Mouse (Mus musculus) cerebellum, postnatal 14 days (tissue): ENCODE results near the gene Cep295.
A peak's percentile ranks its signal among the peaks of the same experiment; 100 is the strongest.
"Not testable (repeated sequence)": the region's sequence is repeated elsewhere in the genome, so short reads cannot be mapped to it uniquely, and the experiment has no call there.

ENCODE experiments used
- DNase-seq, 2 experiments: peaks; one replicate each; pipeline ENCODE4 v3.0.0; 2021; ENCODE audit warnings: mixed read lengths in 2 of 2

The Cep295 gene

DNA sequence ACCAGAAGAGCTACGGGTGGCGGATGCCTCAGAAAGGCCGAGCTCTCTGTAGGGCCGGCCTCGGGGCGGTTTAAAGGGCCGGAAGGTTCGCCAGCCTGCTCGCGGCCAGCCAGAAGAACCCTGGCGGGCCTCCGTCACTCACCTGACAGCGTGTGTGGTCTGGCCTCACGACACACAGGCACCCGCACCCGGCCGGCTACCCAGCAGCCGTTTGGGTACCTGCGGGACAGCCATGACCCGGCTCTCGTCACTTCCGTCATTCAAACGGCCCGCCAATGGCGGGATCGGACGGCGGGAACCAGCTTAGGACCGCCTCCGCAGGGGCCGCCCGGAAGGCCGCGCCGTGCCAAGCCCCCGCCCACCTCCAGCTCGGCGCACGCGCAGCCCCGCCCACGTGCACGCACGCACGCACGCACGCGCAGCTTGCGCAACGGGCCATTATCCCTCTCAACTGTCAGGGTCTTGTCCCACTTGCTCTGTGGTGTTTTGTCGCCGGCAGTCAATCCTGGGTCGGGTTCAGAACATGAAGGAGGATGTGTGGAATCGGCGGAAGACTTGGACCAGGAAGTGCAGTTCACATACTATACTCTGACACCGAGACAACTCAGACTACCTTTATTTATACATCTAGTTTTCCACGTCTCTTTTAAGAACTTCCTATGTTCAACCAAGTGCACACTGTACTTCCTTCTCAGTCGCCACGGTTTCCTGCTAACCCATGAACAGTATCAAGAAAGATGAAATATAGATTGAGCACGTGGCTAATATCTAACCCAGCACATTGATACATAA is at the start of gene Cep295:
TSS of gene Cep295 (minus strand) at position 305 of the 792 bp plus-strand sequence.
- peak; percentile 99 for DNase-seq

DNA sequence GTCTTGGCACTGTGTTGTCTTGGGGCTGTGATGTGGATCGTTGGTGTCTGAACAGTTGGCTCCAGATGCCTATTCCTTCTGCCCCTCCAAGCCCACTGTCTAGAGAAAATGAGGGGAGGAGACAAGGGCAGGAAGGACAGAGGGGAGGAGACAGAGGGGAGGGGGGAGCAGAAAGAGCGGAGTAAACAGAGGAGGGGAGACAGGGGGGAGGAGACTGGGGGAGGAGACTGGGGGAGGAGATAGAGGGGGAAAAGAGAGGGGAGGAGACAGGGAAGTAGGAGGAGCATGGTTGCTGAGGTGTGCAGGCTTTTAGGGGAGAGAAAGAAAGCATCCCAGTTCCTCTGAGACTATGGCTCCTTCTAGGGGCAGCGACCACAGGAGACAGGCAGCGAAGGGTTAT is 40.0 kb upstream of the Cep295 start:
- DNase-seq = no peak

DNA sequence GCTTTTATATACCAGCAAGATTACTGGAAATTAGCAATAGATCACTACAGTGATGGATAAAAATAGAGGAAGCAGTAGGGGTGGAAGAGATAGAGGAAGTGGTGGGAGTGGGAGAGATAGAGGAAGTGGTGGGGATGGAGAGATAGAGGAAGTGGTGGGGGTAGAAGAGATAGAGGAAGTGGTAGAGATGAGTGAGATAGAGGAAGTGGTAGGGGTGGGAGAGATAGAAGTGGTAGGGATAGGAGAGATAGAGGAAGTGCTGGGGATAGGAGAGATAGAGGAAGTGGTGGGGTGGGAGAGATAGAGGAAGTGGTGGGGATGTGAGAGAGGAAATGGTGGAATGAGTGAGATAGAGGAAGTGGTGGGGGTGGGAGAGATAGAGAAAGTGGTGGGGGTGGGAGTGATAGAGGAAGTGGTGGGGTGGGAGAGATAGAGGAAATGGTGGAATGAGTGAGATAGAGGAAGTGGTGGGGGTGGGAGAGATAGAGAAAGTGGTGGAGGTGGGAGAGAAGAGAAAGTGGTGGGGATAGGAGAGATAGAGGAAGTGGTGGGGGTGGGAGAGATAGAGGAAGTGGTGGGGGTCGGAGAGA is 37.9 kb upstream of the Cep295 start:
- no peak for DNase-seq

DNA sequence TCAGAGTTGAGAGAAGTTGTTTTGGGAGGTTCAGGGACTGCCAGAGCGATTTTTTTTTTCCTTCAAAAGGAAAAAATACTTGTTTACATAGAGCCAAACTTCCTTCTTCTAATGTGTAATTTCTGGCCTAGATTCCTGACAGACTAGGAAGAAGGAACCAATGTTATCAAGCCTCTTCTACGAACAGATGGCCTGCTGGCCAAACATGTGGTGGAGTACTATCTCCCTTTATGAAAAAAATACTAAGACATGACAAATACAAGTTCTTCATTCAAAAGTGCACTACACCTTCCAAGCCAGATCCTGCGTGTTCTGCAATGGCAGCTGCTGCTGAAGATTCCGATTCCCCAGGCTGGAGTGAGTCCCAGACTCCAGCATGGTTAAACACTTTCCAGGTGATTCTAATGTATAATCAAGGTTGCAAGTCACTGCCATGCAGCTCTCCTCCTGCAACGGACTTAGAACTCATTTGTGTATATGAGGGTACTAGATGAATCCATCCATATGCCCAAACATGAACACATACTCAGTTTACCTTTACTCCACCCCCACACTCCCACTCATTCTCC is 29.6 kb upstream of the Cep295 start:
- DNase-seq = no peak

DNA sequence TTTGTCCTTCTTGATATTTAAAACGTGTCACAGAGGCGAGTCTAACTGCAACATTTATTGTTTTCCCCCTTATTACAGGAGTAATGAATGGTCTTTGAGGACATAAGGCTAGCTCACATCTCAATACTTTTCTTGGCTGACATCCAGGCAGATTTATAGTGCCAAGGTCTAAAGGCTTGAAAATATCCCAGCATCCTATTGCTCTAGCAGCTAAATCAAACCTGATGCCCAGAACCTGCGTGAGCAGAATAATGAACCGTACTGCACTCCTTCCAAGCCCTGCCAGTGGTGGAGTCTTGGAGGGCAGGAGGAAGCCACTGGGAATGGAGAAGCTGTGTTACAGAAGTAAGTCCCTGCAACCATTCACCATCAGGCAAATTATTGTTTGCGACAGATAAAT is 26.7 kb upstream of the Cep295 start:
- DNase-seq = peak; percentile 15 to 41

DNA sequence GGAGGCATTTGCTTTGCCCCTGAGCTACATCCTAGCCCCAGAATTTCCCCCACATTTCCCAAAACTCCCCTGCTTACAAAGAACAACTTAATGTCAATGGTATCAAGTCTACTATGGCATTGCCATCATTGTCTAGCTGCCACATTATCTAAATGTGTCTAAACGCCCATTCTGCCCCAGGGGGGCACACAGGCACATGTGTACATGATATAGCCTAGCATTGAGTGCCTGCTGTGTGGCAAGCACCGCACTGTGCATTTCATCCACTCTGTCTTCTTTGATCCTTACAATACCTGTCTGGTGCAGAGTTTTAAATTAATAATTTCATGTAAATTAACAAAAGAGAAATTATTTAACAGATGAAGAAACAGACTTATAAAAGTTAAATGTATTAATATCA is 8.7 kb upstream of the Cep295 start:
- no peak for DNase-seq

DNA sequence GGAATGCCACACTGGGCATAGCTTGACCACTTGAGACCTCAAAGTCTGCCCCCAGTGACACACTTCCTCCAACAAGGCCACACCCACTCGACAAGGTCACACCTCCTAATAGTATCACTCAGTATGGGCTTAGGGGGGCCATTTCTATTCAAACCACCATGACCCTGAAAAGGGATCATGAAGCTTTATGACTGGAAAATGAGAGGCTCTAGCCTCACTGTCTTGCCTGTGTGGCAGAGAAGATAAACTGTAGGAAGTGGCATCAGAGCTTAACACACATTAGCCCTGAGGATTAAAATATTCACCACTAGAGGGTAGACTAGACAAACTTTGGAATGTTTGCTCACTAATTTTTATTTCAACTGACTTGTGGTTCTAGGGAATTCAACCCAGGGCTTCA is 8.3 kb upstream of the Cep295 start:
- peak in 1 of 2 experiments; percentile 17 for DNase-seq

DNA sequence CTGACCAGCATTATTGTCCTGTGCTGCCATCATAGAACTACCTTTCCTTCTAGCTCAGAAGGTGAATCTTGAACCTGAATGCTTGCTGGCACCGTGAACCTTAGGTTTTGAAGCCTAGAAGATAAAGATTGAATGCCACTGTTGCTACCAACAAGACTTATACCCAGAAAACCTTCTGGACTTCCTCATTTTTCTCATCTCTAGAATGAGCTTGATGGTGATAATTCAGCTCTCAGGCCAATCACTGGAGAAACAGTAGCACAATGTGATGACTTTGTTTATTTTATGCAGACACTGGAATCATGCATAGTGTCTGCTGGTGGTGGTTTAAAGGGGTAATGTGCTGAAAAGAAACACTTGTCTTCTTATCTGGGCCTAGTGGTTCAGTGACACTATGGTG is 7.3 kb upstream of the Cep295 start:
- DNase-seq = no peak

DNA sequence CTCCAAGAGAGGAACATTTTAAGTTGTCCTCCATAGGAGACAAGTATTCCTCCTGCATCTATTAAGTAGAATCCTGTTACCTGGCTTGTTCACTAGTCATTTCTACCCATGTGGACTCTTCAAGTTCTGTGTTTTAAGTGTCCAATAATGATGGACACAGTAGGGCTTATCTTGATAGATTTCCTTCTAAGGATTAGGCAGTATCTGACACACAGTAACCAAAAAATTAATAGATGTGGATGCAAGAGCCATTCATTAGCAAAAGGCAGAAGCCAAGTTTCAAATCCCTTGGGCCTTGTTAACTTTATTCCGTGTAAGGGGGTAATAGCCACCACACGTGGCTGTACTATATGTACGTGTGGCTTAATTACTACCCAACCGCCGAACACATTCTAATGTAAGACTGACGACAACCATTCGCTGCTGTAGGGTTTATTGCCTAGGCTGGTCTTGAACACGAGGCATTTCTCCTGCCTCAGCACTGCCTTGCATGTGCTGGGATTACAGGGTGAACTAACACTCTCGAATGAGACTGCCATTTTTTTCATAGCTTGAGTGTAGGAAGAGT is 588 bp downstream of the Cep295 start:
- DNase-seq = no peak

DNA sequence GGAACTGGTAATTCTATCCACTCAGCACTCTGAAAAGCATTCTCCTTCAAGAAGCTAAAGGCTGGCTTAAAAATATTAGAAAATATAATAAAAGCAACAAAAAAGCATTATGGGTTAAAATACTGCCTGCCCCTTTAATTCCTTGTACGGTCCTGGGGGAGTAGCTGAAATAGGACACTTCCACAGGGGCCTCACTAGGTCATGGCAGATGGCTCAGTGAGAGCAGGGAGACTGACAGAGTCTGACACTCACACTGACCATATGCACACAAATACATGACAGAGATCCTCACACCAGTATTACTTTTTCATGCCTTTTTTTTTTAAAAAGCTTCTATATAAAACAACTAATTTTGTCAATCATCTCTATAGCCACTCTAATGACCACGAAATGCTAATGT is 7.7 kb downstream of the Cep295 start:
- no peak for DNase-seq

DNA sequence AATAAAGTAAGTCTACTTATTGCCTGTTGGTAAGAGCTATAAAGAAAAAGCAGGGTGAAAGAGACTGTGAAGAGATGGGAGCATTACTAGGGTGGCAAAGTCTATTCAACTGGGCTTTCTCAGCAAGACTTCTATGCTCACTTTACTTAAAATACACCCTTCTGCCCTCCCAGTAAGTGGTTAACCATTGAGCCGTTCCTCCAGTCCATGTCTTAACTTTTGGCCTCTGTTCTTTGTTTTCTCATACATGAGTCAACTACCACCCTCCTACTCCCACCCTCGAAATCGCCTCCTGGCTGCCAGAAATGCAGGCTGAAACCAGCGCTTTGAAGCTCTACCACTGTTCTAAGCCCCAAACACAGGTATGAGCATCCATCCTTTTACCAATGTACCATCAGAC is 19.8 kb downstream of the Cep295 start:
- DNase-seq = no peak

DNA sequence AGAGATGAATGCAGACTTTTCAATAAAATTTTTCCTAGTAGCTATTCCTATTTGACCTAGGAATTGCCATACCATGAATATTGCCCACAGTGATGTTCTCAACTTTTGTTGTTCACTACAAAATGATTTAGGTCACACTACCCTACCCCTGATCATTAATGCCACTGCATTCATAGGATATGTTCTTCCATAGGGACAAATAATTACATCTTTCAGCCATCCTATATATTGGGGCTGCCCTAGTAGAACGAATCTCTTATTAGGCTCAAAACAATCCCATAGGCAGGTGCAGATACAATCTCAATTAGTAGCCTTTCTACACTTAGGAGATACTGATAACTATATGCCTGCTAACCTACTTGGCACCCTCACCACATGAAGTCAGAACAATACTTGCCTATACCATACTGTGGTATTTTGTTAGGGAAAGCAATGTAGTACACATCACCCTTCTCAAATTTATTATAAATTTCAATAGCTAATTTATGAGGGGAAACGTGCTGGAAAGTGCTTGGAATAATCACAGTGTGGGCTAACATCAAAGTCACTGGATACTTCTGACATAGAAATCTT is 39.3 kb downstream of the Cep295 start:
- no peak for DNase-seq

DNA sequence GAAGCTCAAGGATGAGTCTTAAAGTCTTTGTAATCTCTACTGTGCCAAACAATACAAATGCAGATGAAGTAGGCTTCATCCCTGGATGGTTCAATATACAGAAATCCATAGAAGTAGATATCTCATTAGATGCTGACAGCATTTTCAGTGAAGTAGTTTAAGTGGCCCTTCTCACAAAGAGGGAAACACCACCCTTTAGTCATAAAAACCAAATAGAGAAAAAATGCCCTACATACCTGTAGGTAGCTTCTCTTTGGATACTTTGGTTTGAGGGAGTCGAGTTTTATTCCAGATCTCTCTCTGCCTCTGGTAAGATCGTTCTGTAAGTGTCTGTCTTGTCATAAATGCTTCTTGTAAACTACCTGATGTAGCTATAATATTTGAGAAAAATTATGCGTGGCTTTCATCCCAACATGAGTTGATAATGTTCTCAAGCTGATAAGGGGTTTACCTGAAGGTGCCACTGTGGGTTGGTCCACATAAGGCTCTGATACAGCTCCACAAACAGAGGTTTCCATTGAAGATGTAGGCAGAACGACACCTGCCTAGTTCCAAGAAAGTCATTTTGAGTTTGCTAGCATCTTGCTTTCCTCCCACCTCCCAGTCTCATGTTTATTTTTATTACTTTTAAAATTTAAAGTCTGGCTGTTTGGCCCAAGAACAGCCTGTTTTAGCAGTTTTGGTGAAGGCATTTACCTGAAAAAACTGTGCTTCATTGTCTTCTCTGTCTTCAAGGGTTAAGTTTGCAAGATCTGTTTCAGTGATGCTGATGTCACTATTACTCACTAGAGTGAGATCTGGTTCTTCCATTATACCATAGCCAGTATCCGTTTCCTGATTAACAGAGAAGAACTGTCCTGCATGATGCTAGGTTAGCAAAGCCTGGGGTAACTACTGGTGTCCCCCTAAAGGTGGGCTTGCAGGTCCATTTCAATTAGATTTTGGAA is 40.1 kb downstream of the Cep295 start:
- DNase-seq = no peak

DNA sequence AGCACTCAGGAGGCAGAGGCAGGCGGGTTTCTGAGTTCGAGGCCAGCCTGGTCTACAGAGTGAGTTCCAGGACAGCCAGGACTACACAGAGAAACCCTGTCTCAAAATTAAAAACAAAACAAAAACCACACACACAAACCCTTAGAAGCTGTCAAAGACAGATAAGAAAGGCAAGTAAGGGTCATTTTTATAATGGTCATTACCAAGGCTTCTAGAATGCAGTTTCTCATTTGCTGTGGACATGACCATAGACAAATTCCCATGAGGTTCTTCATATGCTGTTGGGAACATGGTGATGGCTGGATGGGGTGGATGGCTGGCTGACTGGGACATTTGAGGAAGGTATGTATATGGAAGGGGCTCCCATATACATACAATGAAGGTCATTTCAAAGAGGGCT is 41.3 kb downstream of the Cep295 start:
- not testable (repeated sequence) for DNase-seq

DNA sequence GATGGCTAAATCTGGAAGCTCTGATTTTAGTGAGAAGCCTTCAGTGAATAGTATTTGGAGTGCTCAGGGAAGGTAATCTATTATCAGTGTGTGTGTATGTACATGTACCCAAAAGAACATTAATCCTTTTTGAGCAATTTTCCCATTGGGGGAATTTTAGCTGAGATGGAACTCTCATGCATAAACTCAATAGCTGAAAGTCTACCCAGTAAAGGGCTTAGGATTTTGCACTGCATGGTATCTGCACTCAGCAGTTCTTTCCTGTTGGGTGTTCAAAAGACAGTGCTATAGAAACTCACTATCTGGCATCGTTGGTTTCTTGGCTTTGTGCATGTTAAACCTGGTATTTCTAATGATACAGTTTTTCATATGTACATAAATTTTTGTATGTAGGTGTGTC is 43.0 kb downstream of the Cep295 start:
- DNase-seq = no peak

DNA sequence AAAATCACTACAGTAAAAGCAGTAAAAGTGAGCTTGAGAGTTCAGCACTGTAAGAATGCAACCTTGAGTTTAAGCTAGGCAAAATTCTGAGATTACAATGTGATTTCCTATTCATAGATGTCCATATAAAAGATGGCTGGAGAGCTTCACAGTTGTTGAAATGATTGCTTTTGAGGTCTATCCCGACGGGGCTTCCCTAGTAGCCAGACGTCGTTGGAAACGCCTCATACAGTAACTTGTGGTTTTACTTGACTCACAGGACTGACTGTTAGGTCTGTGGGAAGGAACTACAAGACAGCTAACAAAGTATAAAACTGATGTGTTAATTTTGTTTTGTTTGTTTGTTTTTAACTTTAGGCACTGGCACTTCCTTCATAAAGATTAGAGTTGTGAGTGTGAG is 44.0 kb downstream of the Cep295 start:
- no peak for DNase-seq

DNA sequence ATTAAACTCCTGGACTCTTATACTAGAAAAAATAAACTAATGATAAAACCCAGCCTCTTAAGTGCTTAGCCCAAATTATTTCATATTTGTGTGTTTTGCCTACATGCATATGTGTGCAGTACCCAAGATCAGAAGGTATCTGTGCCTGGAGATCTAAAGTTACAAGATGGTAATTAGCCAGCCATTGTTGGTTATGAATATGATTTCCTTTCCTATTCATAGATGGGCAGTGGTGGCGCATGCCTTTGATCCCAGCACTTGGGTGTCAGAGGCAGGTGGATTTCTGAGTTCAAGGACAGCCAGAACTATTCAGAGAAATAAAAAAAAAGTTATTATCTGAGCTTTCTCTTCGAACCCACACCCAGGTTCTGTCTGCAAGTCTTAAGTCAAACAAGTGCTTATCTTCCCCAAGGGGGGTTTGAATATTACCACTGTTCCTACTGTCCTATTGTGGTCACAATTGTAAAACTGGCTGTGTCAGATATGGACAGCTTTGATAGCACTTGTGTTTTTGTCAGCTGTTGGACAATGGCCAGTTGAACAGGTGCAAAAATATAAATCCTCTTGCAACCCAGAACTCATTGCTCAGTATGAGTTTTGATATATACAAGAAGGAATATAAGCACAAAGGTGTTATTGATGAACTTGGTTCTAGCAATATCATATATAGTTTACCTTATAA is 45.4 kb downstream of the Cep295 start:
- peak in 1 of 2 experiments; percentile 25 for DNase-seq

DNA sequence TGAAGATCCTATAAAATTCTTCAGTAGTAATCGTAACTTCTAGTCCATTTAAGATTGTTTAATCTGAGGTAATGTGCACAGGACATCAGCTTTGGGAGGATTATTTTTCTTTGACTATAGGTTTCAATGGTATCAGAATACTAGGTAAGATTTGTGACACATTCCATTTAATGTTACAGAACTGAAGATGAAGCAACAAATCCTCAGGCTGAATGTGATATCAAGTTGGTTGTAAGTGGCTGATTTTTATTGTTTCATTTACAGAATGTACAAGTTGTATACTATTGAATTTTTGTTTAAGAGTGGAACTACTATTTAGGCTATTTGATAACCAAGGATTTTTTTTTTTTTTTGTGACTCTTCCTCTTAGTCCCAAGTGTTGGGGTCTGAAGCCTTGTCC is 47.4 kb downstream of the Cep295 start:
- DNase-seq = no peak

DNA sequence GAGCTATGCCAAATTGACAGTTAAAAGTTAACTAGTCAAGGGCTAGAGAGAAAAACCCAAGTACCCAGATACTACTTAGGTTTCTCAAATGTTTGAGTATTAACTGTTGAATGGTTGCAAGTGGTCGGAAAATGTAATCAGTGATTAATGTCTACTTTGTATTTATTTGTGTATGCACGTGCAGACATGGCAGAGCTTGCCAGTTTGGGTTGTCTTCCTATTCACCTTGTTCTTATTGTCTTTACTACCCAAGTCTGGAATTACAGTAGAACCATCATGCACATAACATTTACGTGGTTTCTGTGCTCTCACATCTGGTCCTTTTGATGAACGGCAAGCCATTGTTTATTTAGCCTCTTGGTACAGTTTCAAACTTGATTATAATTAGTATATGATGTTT is 48.2 kb downstream of the Cep295 start:
- no peak for DNase-seq

DNA sequence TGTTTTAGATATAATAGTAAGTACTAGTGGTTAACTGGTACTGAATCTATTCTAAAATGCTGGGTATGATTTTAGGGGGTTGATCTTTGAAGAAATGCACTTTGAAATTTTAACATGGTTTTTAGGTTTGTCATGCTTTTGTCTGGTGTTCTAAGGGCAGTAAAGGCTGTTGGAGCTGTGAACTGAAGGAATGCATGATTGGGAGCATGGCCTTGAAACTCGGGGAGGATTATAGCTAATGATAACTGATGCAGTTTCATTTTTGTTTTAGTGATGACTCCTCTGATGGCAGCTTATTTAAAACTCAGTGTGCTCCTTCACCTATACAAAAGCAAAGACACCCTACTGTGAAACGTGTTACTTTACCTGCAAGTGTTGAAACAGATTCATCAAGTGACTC is 49.3 kb downstream of the Cep295 start:
- no peak for DNase-seq

DNA sequence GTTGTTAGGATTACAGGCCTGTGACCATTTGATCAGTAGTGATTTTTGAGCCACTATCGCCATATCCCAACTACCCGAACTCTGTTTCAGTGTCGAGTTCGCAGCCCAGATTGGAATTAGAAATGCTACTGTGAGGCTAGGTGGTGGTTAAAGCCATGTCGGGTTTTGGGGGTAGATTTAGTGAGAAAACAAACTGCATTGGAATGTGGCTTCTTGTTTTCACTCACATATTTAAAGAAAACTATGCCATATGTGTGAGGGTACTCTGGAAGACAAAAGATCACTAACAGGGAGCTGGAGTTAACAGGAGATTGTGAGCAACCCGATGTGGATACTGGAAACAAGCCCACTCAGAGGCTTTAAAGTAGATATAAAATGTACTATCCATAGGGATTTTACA is 50.3 kb downstream of the Cep295 start:
- no peak for DNase-seq
